Mouse (Mus musculus) midbrain, embryonic 11.5 days (tissue): ENCODE measurements around the gene Mef2c. TPM values are rescaled to one million over a fixed set of nuclear protein-coding genes. Genes with fewer than 3 reads are reported as not detected.
A peak's percentile ranks its signal among the peaks of the same experiment; 100 is the strongest.

Experiments
- ATAC-seq: fragments of 200-750 bp; cut with Nextera tagmentation; 2 replicates; pipeline ENCODE4 v1.8.0; 2017; ENCODE audit warnings: moderate TSS enrichment, moderate library complexity; ENCODE audit not compliant: low FRiP score
- DNase-seq: peaks from one replicate; pipeline ENCODE4 v3.0.0; 2015; ENCODE audit warnings: low spot score; ENCODE audit errors: missing footprints
- H3K27ac ChIP-seq: fragments of 300-500 bp; sonication (generic); 2 replicates; pipeline ENCODE4 v1.5.1; 2014; ENCODE audit warnings: low read depth, low read length
- H3K27me3 ChIP-seq: fragments of 300-500 bp; sonication (generic); 2 replicates; pipeline ENCODE4 v1.6.1; 2014; ENCODE audit warnings: mild to moderate bottlenecking, low read length, moderate library complexity, mixed read lengths; ENCODE audit not compliant: control insufficient read depth, insufficient read depth
- H3K36me3 ChIP-seq: fragments of 300-500 bp; sonication (generic); 2 replicates; pipeline ENCODE4 v1.6.1; 2014; ENCODE audit warnings: mild to moderate bottlenecking, low read length, moderate library complexity, mixed read lengths; ENCODE audit not compliant: control insufficient read depth, insufficient read depth
- H3K4me1 ChIP-seq: fragments of 300-500 bp; sonication (generic); 2 replicates; pipeline ENCODE4 v1.6.1; 2014; ENCODE audit warnings: low read length; ENCODE audit not compliant: control insufficient read depth, insufficient read depth
- H3K4me2 ChIP-seq: fragments of 300-500 bp; sonication (generic); 2 replicates; pipeline ENCODE4 v1.6.1; 2014; ENCODE audit warnings: mild to moderate bottlenecking, moderate library complexity
- H3K4me3 ChIP-seq: fragments of 300-500 bp; sonication (generic); 2 replicates; pipeline ENCODE4 v1.5.1; 2014; ENCODE audit warnings: low read depth, low read length
- H3K9ac ChIP-seq: fragments of 300-500 bp; sonication (generic); 2 replicates; pipeline ENCODE4 v1.6.1; 2014; ENCODE audit warnings: low read length
- H3K9me3 ChIP-seq: fragments of 300-500 bp; sonication (generic); 2 replicates; pipeline ENCODE4 v1.6.1; 2016; ENCODE audit warnings: low read length; ENCODE audit not compliant: control insufficient read depth
- WGBS: fragments of 180-500 bp; shearing (Covaris S2); extraction: QIAGEN DNeasy Blood & Tissue Kit; methylation state at CpG from one replicate; pipeline ENCODE4 v1.1.7; 2014; 5-methylcytosine and 5-hydroxymethylcytosine counted together
- polyA plus RNA-seq: library from polyadenylated mRNA; unstranded; fragments of >200 nt; fragmentation: Nextera tagmentation; extraction: Ambion mirVana; gene quantifications from 2 replicates; pipeline ENCODE4 v1.2.1, GENCODE M21; 2014

The Mef2c gene
- polyA plus RNA-seq, 1 experiment from 2014 or later, result 11.7 TPM

GRCm38 (mm10) chr13:83482087-83482486 lies 21.7 kb upstream of the Mef2c start:
- no peaks in the 10 kb centered on the region for H3K36me3 ChIP-seq
- H3K9ac ChIP-seq, result no peak overlapping the region
- no peak overlapping the region for H3K4me3 ChIP-seq
- ATAC-seq (no peak), DNase-seq (no peak)
- H3K27ac ChIP-seq, result no peak overlapping the region
- H3K4me2 ChIP-seq, result no peak overlapping the region
- H3K27me3 ChIP-seq, result no peaks in the 10 kb centered on the region
- no peaks in the 10 kb centered on the region for H3K4me1 ChIP-seq
- H3K9me3 ChIP-seq, result no peaks in the 10 kb centered on the region
- 83% methylated on average over 5 of the region's 5 CpGs for WGBS

DNA sequence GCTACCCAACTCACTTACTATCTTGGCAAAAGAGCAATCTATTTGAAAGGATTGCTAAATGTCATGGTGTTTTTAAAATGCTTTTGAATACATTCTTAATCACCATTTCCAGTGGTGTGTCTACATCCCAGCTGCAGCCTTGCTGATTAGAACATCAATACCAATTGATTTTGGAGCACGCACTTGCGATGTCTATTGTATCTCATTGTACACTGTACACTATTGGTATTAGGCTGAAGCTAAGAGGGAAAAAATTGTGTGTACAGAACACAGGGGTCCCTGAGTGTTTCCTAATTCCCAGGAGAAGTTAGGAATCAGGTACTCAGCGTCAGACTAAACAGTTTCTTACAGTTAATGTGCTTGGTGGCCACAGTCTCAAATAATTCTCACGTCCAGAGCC lies 19.6 kb upstream of the Mef2c start:
- Histone ChIP-seq H3K4me1 (no peaks in the 10 kb centered on the region), H3K9ac (no peak overlapping the region), H3K9me3 (no peaks in the 10 kb centered on the region), H3K27me3 (no peaks in the 10 kb centered on the region), H3K4me2 (no peak overlapping the region), H3K36me3 (no peaks in the 10 kb centered on the region), H3K4me3 (no peak overlapping the region), H3K27ac (no peak overlapping the region)
- WGBS, result 87% methylated on average over 4 of the region's 4 CpGs
- ATAC-seq (0 out of 2 replicates have a peak, but pooled peaks have one; percentile 46), DNase-seq (no peak)

GRCm38 (mm10) chr13:83484721-83485369 lies 19.0 kb upstream of the Mef2c start:
- Histone ChIP-seq H3K4me1 (no peaks in the 10 kb centered on the region), H3K9me3 (no peaks in the 10 kb centered on the region), H3K4me3 (no peak overlapping the region), H3K4me2 (no peak overlapping the region), H3K27me3 (no peaks in the 10 kb centered on the region), H3K9ac (no peak overlapping the region), H3K36me3 (no peaks in the 10 kb centered on the region), H3K27ac (no peak overlapping the region)
- 87% methylated on average over 7 of the region's 7 CpGs for WGBS
- ATAC-seq (no peak), DNase-seq (no peak)

- H3K4me3 ChIP-seq, result no peak overlapping the region
- 87% methylated on average over 3 of the region's 3 CpGs for WGBS
- H3K9me3 ChIP-seq, result no peaks in the 10 kb centered on the region
- no peak overlapping the region for H3K27ac ChIP-seq
- no peaks in the 10 kb centered on the region for H3K4me1 ChIP-seq
- H3K4me2 ChIP-seq, result no peak overlapping the region
- ATAC-seq (no peak), DNase-seq (no peak)
- H3K9ac ChIP-seq, result no peak overlapping the region
- no peaks in the 10 kb centered on the region for H3K27me3 ChIP-seq
- H3K36me3 ChIP-seq, result no peaks in the 10 kb centered on the region
These were observed 11.8 kb upstream of the Mef2c start for GRCm38 (mm10) chr13:83492051-83492450.

DNA sequence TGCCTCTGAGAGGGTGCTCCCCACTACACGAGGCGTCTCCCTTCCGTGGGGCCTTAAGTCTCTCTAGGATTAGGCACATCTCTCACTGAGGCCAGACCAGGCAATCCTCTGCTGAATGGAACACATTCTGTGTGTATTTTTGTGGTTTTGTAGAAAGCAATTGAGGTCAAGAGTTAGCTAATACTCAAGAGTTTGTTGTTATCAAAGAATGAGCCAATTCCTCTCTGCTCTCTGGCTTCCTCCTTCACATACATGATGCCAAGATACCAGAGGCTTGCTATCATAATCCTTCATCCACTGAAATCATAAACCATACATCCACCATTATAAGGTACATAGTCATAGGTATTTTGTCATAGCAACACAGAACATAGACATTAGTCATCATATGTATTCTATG lies 6.1 kb upstream of the Mef2c start:
- Histone ChIP-seq H3K36me3 (no peaks in the 10 kb centered on the region), H3K4me3 (no peak overlapping the region), H3K9me3 (no peaks in the 10 kb centered on the region), H3K4me1 (no peaks in the 10 kb centered on the region), H3K27me3 (no peaks in the 10 kb centered on the region), H3K4me2 (no peak overlapping the region), H3K27ac (no peak overlapping the region), H3K9ac (no peak overlapping the region)
- ATAC-seq (no peak), DNase-seq (no peak)
- WGBS, result 80% methylated on average over 3 of the region's 3 CpGs

- no peaks in the 10 kb centered on the region for H3K9me3 ChIP-seq
- no peaks in the 10 kb centered on the region for H3K27me3 ChIP-seq
- no peak for DNase-seq
- H3K9ac ChIP-seq, result no peak overlapping the region
- H3K27ac ChIP-seq, result no peak overlapping the region
- 60% methylated on average over 4 of the region's 4 CpGs for WGBS
- no peaks in the 10 kb centered on the region for H3K4me1 ChIP-seq
- H3K4me2 ChIP-seq, result no peak overlapping the region
- H3K36me3 ChIP-seq, result no peaks in the 10 kb centered on the region
- no peak for ATAC-seq
- H3K4me3 ChIP-seq, result no peak overlapping the region
These were observed 4.3 kb upstream of the Mef2c start for GRCm38 (mm10) chr13:83499526-83499925.

DNA sequence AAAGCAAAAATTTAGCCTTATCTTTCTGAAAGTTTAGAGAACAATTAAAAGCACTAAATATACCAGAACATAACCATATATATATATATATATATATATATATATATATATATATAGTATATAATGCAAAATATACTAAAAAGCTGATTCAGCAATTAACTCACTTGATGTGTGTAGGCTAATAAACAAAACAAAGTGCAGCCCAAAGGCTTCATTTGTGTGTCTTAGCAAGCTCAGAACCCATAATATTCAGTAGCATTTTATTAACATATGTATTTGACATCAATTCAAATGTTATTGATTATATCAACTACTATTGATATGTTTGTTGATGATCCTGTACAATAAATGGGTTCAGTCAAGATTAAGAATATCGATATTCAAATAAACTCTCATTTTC lies 3.9 kb downstream of the Mef2c start:
- Histone ChIP-seq H3K27me3 (no peaks in the 10 kb centered on the region), H3K27ac (no peak overlapping the region), H3K4me2 (no peak overlapping the region), H3K4me3 (no peak overlapping the region), H3K36me3 (no peaks in the 10 kb centered on the region), H3K9ac (no peak overlapping the region), H3K4me1 (no peaks in the 10 kb centered on the region), H3K9me3 (no peaks in the 10 kb centered on the region)
- no peak for DNase-seq
- no peak for ATAC-seq
- WGBS, result 84% methylated on average over 1 of the region's 1 CpGs

DNA sequence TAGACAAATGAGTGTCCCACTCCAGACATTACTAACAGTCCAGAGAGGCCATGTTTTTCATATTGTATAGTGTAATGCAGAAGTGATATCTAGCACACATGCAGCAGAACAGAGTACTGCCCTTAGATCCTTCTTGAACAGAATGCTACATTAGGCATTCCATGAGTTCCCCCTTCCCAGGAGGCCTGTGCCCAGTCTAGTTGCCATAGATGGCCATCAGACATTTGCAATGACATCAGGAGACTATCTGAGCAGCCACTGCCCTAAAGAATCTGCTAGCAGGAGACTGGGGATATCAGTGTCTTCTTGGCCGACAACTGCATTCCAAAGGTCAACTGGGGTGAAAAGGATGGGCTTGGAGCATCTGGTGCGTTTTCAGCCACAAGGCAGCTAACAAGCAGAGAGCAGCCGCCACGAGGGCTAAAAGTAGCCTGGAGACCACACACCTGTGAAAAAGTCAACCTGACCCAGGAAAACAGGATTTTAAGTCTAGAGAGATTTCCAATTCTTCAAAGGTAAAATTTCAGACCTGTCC lies 11.2 kb downstream of the Mef2c start:
- ATAC-seq (no peak), DNase-seq (no peak)
- 54% methylated on average over 4 of the region's 4 CpGs for WGBS
- Histone ChIP-seq H3K36me3 (no peaks in the 10 kb centered on the region), H3K4me3 (no peak overlapping the region), H3K9me3 (no peaks in the 10 kb centered on the region), H3K27ac (no peak overlapping the region), H3K4me2 (no peak overlapping the region), H3K9ac (no peak overlapping the region), H3K4me1 (0 out of 2 replicates have a peak, but pooled peaks cover 3% of the 10 kb centered on the region), H3K27me3 (no peaks in the 10 kb centered on the region)

GRCm38 (mm10) chr13:83517660-83518609 lies 14.1 kb downstream of the Mef2c start:
- DNase-seq, result peak; percentile 97
- ATAC-seq, result peak; percentile 94
- H3K27me3 ChIP-seq, result peaks cover 4% of the 10 kb centered on the region; the same call in 1 of the 2 replicates
- H3K4me3 ChIP-seq, result peak overlapping the region; percentile 44
- H3K36me3 ChIP-seq, result no peaks in the 10 kb centered on the region
- H3K4me2 ChIP-seq, result peak overlapping the region; percentile 66
- peak overlapping the region; percentile 74 for H3K9ac ChIP-seq
- H3K4me1 ChIP-seq, result 0 out of 2 replicates have a peak, but pooled peaks cover 3% of the 10 kb centered on the region
- WGBS, result under 1% methylated on average over 27 of the region's 27 CpGs
- peak overlapping the region; percentile 25 for H3K27ac ChIP-seq
- no peaks in the 10 kb centered on the region for H3K9me3 ChIP-seq
